Mouse (Mus musculus) thymus, adult 2 months (tissue): ENCODE measurements around the gene Olfr1120.

Source experiments
- CTCF ChIP-seq: fragments of 200-500 bp; IDR thresholded peaks from 2 replicates; pipeline ENCODE4 v1.5.1; 2012; ENCODE audit warnings: mild to moderate bottlenecking, control low read depth, low read length, moderate library complexity, borderline replicate concordance; ENCODE audit not compliant: control insufficient read depth, poor library complexity, insufficient read depth; ENCODE audit errors: extremely low read depth
- POLR2A ChIP-seq: fragments of 200-500 bp; IDR thresholded peaks from 2 replicates; pipeline ENCODE4 v1.6.1; 2012; ENCODE audit warnings: mild to moderate bottlenecking, low read length, control low read depth, moderate library complexity; ENCODE audit not compliant: control insufficient read depth, poor library complexity, insufficient read depth; ENCODE audit errors: extremely low read depth

DNA sequence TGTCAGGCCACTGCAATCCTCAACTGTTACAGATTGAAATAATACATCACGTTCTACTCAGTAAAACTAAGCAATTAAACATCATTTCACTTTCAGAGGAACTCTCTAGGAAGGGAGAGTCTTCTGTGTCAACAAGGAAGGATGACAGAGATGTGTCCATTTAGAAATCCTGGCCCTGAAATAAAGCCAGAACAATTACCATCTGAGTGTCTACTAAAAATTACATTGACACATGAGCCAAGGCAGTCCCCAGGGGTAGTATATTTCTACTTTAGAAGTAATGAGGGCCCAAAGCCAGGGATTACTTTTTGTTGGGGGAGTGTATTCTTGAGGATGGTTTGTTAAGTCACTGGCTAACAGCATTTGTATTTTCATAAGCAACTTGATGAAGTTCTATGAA, 47.3 kb upstream of the Olfr1120 start, which contains the start of gene Olfr1118:
- TF ChIP-seq POLR2A (no peak), CTCF (no peak)
